Mouse (Mus musculus) forebrain, embryonic 14.5 days (tissue): ENCODE results near the gene Sspo. TPM values are rescaled to one million over a fixed set of nuclear protein-coding genes. Genes with fewer than 3 reads are reported as not detected.
"Not testable (repeated sequence)": the region's sequence is repeated elsewhere in the genome, so short reads cannot be mapped to it uniquely, and the experiment has no call there.

Experiments used
- ATAC-seq: fragments of 200-750 bp; cut with Nextera tagmentation; 2 replicates; pipeline ENCODE4 v1.8.0; 2017; ENCODE audit warnings: mild to moderate bottlenecking, moderate library complexity
- DNase-seq: peaks from one replicate; pipeline ENCODE4 v3.0.0-alpha.2; 2015; ENCODE audit warnings: low spot score
- H3K27ac ChIP-seq: fragments of 300-500 bp; sonication (generic); 2 replicates; pipeline ENCODE4 v1.5.1; 2014; ENCODE audit warnings: low read depth, mild to moderate bottlenecking, control low read depth, low read length, moderate library complexity
- H3K27me3 ChIP-seq: fragments of 300-500 bp; sonication (generic); replicated peaks from 2 replicates; pipeline ENCODE4 v1.6.1; 2014; ENCODE audit warnings: low read length, control low read depth, mixed read lengths; ENCODE audit not compliant: control insufficient read depth, insufficient read depth
- H3K36me3 ChIP-seq: fragments of 300-500 bp; sonication (generic); 2 replicates; pipeline ENCODE4 v1.6.1; 2014; ENCODE audit warnings: low read length, control low read depth; ENCODE audit not compliant: control insufficient read depth, insufficient read depth
- H3K4me1 ChIP-seq: fragments of 300-500 bp; sonication (generic); 2 replicates; pipeline ENCODE4 v1.6.1; 2014; ENCODE audit warnings: antibody characterized with exemption, low read length, control low read depth; ENCODE audit not compliant: control insufficient read depth, insufficient read depth
- H3K4me2 ChIP-seq: fragments of 300-500 bp; sonication (generic); 2 replicates; pipeline ENCODE4 v1.6.1; 2014; ENCODE audit warnings: mild to moderate bottlenecking, control low read depth, low read length
- H3K4me3 ChIP-seq: fragments of 300-500 bp; sonication (generic); 2 replicates; pipeline ENCODE4 v1.5.1; 2014; ENCODE audit warnings: low read depth, low read length, control low read depth
- H3K9ac ChIP-seq: fragments of 300-500 bp; sonication (generic); 2 replicates; pipeline ENCODE4 v1.6.1; 2014; ENCODE audit warnings: mild to moderate bottlenecking, low read length, control low read depth, moderate library complexity
- H3K9me3 ChIP-seq: fragments of 300-500 bp; sonication (generic); replicated peaks from 2 replicates; pipeline ENCODE4 v1.6.1; 2016; ENCODE audit warnings: low read length, control low read depth, mixed read lengths; ENCODE audit not compliant: control insufficient read depth
- WGBS: fragments of 180-500 bp; shearing (Covaris S2); extraction: QIAGEN DNeasy Blood & Tissue Kit; methylation state at CpG from one replicate; pipeline ENCODE4 v1.1.7; 2014; 5-methylcytosine and 5-hydroxymethylcytosine counted together
- polyA plus RNA-seq: library from polyadenylated mRNA; unstranded; fragments of >200 nt; fragmentation: Nextera tagmentation; extraction: Ambion mirVana; gene quantifications from 2 replicates; pipeline ENCODE4 v1.2.1, GENCODE M21; 2014

The Sspo gene
- polyA plus RNA-seq, 1 experiment from 2014 or later: 0.48 TPM

GRCm38 (mm10) chr6:48524882-48525281 is 76.9 kb downstream of the Sspo start:
- H3K36me3 ChIP-seq, H3K4me2 ChIP-seq, H3K4me3 ChIP-seq, H3K27me3 ChIP-seq, DNase-seq, H3K4me1 ChIP-seq, H3K9me3 ChIP-seq, H3K27ac ChIP-seq, H3K9ac ChIP-seq, ATAC-seq: not testable (repeated sequence)
- WGBS: 96% methylated on average over 14 of the region's 16 CpGs

- Histone ChIP-seq H3K27ac (no peak overlapping the region), H3K36me3 (0 out of 2 replicates have a peak, but pooled peaks cover 7% of the 10 kb centered on the region), H3K9me3 (no peaks in the 10 kb centered on the region), H3K4me1 (no peaks in the 10 kb centered on the region), H3K27me3 (no peaks in the 10 kb centered on the region), H3K4me3 (no peak overlapping the region), H3K4me2 (no peak overlapping the region), H3K9ac (no peak overlapping the region)
- no peak for DNase-seq
- 79% methylated on average over 9 of the region's 9 CpGs for WGBS
- ATAC-seq: no peak
Measured at GRCm38 (mm10) chr6:48527901-48528300, 79.9 kb downstream of the Sspo start.

- H3K4me1 ChIP-seq: no peaks in the 10 kb centered on the region
- no peak overlapping the region for H3K9ac ChIP-seq
- ATAC-seq (no peak), DNase-seq (no peak)
- no peak overlapping the region for H3K27ac ChIP-seq
- H3K9me3 ChIP-seq: no peaks in the 10 kb centered on the region
- H3K4me3 ChIP-seq: no peak overlapping the region
- H3K36me3 ChIP-seq: 0 out of 2 replicates have a peak, but pooled peaks cover 7% of the 10 kb centered on the region
- H3K27me3 ChIP-seq: no peaks in the 10 kb centered on the region
- no peak overlapping the region for H3K4me2 ChIP-seq
- WGBS: 75% methylated on average over 14 of the region's 14 CpGs
Measured at GRCm38 (mm10) chr6:48529261-48529660, 81.2 kb downstream of the Sspo start.

- 77% methylated on average over 16 of the region's 16 CpGs for WGBS
- H3K4me1 ChIP-seq: no peaks in the 10 kb centered on the region
- ATAC-seq: no peak
- DNase-seq: no peak
- 0 out of 2 replicates have a peak, but pooled peaks cover 7% of the 10 kb centered on the region for H3K36me3 ChIP-seq
- no peak overlapping the region for H3K4me3 ChIP-seq
- H3K27ac ChIP-seq: no peak overlapping the region
- H3K9ac ChIP-seq: no peak overlapping the region
- no peaks in the 10 kb centered on the region for H3K9me3 ChIP-seq
- H3K27me3 ChIP-seq: no peaks in the 10 kb centered on the region
- H3K4me2 ChIP-seq: no peak overlapping the region
Measured at GRCm38 (mm10) chr6:48529871-48530440, 81.9 kb downstream of the Sspo start.

GRCm38 (mm10) chr6:48530862-48531261 is 82.8 kb downstream of the Sspo start:
- WGBS: 89% methylated on average over 2 of the region's 2 CpGs
- Histone ChIP-seq H3K9ac (no peak overlapping the region), H3K4me2 (no peak overlapping the region), H3K36me3 (0 out of 2 replicates have a peak, but pooled peaks cover 7% of the 10 kb centered on the region), H3K27me3 (no peaks in the 10 kb centered on the region), H3K27ac (no peak overlapping the region), H3K4me3 (no peak overlapping the region), H3K4me1 (no peaks in the 10 kb centered on the region), H3K9me3 (no peaks in the 10 kb centered on the region)
- DNase-seq: no peak
- no peak for ATAC-seq

GRCm38 (mm10) chr6:48533475-48533874 is 85.4 kb downstream of the Sspo start:
- Histone ChIP-seq H3K9ac (no peak overlapping the region), H3K27me3 (no peaks in the 10 kb centered on the region), H3K9me3 (no peaks in the 10 kb centered on the region), H3K4me1 (peaks cover 12% of the 10 kb centered on the region), H3K27ac (no peak overlapping the region), H3K36me3 (0 out of 2 replicates have a peak, but pooled peaks cover 7% of the 10 kb centered on the region), H3K4me3 (no peak overlapping the region), H3K4me2 (no peak overlapping the region)
- no peak for DNase-seq
- ATAC-seq: no peak
- WGBS: 87% methylated on average over 2 of the region's 2 CpGs

GRCm38 (mm10) chr6:48534913-48535312 is 86.9 kb downstream of the Sspo start:
- no peak for ATAC-seq
- 83% methylated on average over 8 of the region's 8 CpGs for WGBS
- Histone ChIP-seq H3K27me3 (no peaks in the 10 kb centered on the region), H3K27ac (no peak overlapping the region), H3K36me3 (peaks cover 9% of the 10 kb centered on the region; the same call in 1 of the 2 replicates), H3K4me3 (no peak overlapping the region), H3K9me3 (no peaks in the 10 kb centered on the region), H3K4me2 (no peak overlapping the region), H3K4me1 (peaks cover 18% of the 10 kb centered on the region), H3K9ac (no peak overlapping the region)
- DNase-seq: no peak

GRCm38 (mm10) chr6:48536091-48536490 is 88.1 kb downstream of the Sspo start:
- no peak overlapping the region for H3K4me3 ChIP-seq
- no peak overlapping the region for H3K9ac ChIP-seq
- no peak for DNase-seq
- 65% methylated on average over 4 of the region's 4 CpGs for WGBS
- no peaks in the 10 kb centered on the region for H3K27me3 ChIP-seq
- peaks cover 19% of the 10 kb centered on the region for H3K36me3 ChIP-seq
- no peak overlapping the region for H3K27ac ChIP-seq
- peaks cover 18% of the 10 kb centered on the region for H3K4me1 ChIP-seq
- ATAC-seq: no peak
- no peak overlapping the region for H3K4me2 ChIP-seq
- H3K9me3 ChIP-seq: no peaks in the 10 kb centered on the region

- no peaks in the 10 kb centered on the region for H3K9me3 ChIP-seq
- H3K4me3 ChIP-seq: peak within 1 kb of the TSS; percentile 64
- peaks cover 18% of the 10 kb centered on the region for H3K4me1 ChIP-seq
- ATAC-seq (peak; percentile 97), DNase-seq (peak; percentile 98)
- H3K27me3 ChIP-seq: no peaks in the 10 kb centered on the region
- H3K27ac ChIP-seq: peak within 1 kb of the TSS; percentile 78
- 2% methylated on average over 38 of the region's 38 CpGs for WGBS
- H3K4me2 ChIP-seq: peak within 1 kb of the TSS; percentile 74
- H3K9ac ChIP-seq: peak within 1 kb of the TSS; percentile 93
- peaks cover 26% of the 10 kb centered on the region for H3K36me3 ChIP-seq
Measured at GRCm38 (mm10) chr6:48537105-48537954, 89.3 kb downstream of the Sspo start, which contains the start of gene Atp6v0e2. Gene Atp6v0e2, plus strand, starts transcription at chr6:48537615.
